Mouse (Mus musculus): Measurements from ENCODE around the gene Dnajb1. TPM values are rescaled to one million over a fixed set of nuclear protein-coding genes. Genes with fewer than 3 reads are reported as not detected.

Gene Dnajb1
- polyA plus RNA-seq, 1 experiment from 2014 or later, result 31.6 TPM

- no peak overlapping the region for H3K4me2 ChIP-seq (ENCODE audit: low read depth, low read length)
- WGBS (ENCODE audit: insufficient replicate concordance), result 85% methylated on average over 8 of the region's 8 CpGs
- no peak overlapping the region for H3K9ac ChIP-seq (replicated peaks)
- ATAC-seq, result no peak
- H3K27me3 ChIP-seq (ENCODE audit: insufficient read depth, low read length), result no peaks in the 10 kb centered on the region
- no peak overlapping the region for H3K27ac ChIP-seq (ENCODE audit: low read depth)
- H3K4me3 ChIP-seq (ENCODE audit: low read depth, low read length), result no peak overlapping the region
- DNase-seq, result no peak
- H3K9me3 ChIP-seq (ENCODE audit: low read length), result no peaks in the 10 kb centered on the region
- H3K36me3 ChIP-seq (replicated peaks; ENCODE audit: insufficient read depth, low read length), result no peaks in the 10 kb centered on the region
- peaks cover 23% of the 10 kb centered on the region for H3K4me1 ChIP-seq (ENCODE audit: insufficient read depth)
- TF ChIP-seq EP300 (IDR thresholded peaks at IDR 0.05; ENCODE audit: low read depth) (no peak), CTCF (IDR thresholded peaks at IDR 0.05; ENCODE audit: low read depth) (no peak)
These were observed 25.8 kb upstream of the Dnajb1 start for GRCm38 (mm10) chr8:83582226-83582625.

GRCm38 (mm10) chr8:83583236-83583635, 24.8 kb upstream of the Dnajb1 start:
- Histone ChIP-seq H3K36me3 (replicated peaks; ENCODE audit: insufficient read depth, low read length) (no peaks in the 10 kb centered on the region), H3K4me2 (ENCODE audit: low read depth, low read length) (no peak overlapping the region), H3K4me3 (ENCODE audit: low read depth, low read length) (no peak overlapping the region), H3K27ac (ENCODE audit: low read depth) (no peak overlapping the region), H3K4me1 (ENCODE audit: insufficient read depth) (peaks cover 25% of the 10 kb centered on the region), H3K27me3 (ENCODE audit: insufficient read depth, low read length) (no peaks in the 10 kb centered on the region), H3K9me3 (ENCODE audit: low read length) (no peaks in the 10 kb centered on the region), H3K9ac (replicated peaks) (no peak overlapping the region)
- WGBS (ENCODE audit: insufficient replicate concordance), result 87% methylated on average over 15 of the region's 15 CpGs
- no peak for DNase-seq
- TF ChIP-seq CTCF (IDR thresholded peaks at IDR 0.05; ENCODE audit: low read depth), result no peak
- no peak for TF ChIP-seq EP300 (IDR thresholded peaks at IDR 0.05; ENCODE audit: low read depth)
- ATAC-seq, result no peak

DNA sequence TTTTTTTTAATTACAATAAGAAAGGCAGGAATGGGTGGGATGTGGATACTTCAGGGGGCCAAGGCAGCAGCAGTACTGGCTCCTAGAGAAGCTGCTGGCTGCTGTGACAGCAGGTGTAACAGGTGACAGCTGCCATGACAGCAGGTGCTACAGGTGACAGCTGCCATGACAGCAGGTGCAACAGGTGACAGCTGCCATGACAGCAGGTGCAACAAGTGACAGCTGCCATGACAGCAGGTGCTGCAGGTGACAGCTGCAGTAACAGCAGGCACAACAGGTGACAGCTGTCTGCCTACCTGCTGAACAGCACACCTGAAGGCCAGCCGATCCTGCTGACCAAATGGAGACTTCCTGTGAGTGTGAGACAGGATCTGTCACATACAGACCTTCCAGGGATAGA, 23.2 kb upstream of the Dnajb1 start:
- no peak overlapping the region for H3K4me3 ChIP-seq (ENCODE audit: low read depth, low read length)
- no peaks in the 10 kb centered on the region for H3K9me3 ChIP-seq (ENCODE audit: low read length)
- H3K36me3 ChIP-seq (replicated peaks; ENCODE audit: insufficient read depth, low read length), result no peaks in the 10 kb centered on the region
- DNase-seq (no peak), ATAC-seq (peak; percentile 22)
- peaks cover 28% of the 10 kb centered on the region for H3K4me1 ChIP-seq (ENCODE audit: insufficient read depth)
- 82% methylated on average over 1 of the region's 1 CpGs for WGBS (ENCODE audit: insufficient replicate concordance)
- TF ChIP-seq CTCF (IDR thresholded peaks at IDR 0.05; ENCODE audit: low read depth), result no peak
- TF ChIP-seq EP300 (IDR thresholded peaks at IDR 0.05; ENCODE audit: low read depth), result no peak
- no peak overlapping the region for H3K9ac ChIP-seq (replicated peaks)
- peak overlapping the region; percentile 62 for H3K27ac ChIP-seq (ENCODE audit: low read depth)
- no peak overlapping the region for H3K4me2 ChIP-seq (ENCODE audit: low read depth, low read length)
- H3K27me3 ChIP-seq (ENCODE audit: insufficient read depth, low read length), result no peaks in the 10 kb centered on the region

DNA sequence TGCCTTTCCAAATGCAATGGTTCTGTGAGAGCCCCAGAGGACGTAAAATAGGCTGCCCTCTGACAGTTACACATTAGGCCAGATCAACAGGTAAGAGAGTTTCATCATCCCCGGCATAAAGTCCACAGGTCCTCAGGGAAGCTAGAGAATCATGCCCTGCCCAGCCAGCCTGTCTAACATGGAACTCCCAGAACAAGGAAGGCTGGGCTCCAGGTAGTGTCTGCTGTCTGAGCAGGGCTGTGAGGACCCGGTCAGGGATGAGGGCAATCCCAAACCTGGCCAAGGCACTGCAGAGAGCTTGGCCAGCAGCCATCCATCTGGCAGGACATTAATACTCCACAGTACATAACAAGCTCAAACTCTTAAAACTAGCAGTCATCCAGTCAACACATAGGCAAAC, 22.7 kb upstream of the Dnajb1 start:
- TF ChIP-seq CTCF (IDR thresholded peaks at IDR 0.05; ENCODE audit: low read depth) (no peak), EP300 (IDR thresholded peaks at IDR 0.05; ENCODE audit: low read depth) (no peak)
- Histone ChIP-seq H3K4me2 (ENCODE audit: low read depth, low read length) (no peak overlapping the region), H3K36me3 (replicated peaks; ENCODE audit: insufficient read depth, low read length) (no peaks in the 10 kb centered on the region), H3K9ac (replicated peaks) (no peak overlapping the region), H3K27ac (ENCODE audit: low read depth) (peak overlapping the region; percentile 62), H3K4me1 (ENCODE audit: insufficient read depth) (peaks cover 28% of the 10 kb centered on the region), H3K9me3 (ENCODE audit: low read length) (no peaks in the 10 kb centered on the region), H3K27me3 (ENCODE audit: insufficient read depth, low read length) (no peaks in the 10 kb centered on the region), H3K4me3 (ENCODE audit: low read depth, low read length) (no peak overlapping the region)
- WGBS (ENCODE audit: insufficient replicate concordance), result 56% methylated on average over 3 of the region's 3 CpGs
- peak; percentile 88 for ATAC-seq
- no peak for DNase-seq

DNA sequence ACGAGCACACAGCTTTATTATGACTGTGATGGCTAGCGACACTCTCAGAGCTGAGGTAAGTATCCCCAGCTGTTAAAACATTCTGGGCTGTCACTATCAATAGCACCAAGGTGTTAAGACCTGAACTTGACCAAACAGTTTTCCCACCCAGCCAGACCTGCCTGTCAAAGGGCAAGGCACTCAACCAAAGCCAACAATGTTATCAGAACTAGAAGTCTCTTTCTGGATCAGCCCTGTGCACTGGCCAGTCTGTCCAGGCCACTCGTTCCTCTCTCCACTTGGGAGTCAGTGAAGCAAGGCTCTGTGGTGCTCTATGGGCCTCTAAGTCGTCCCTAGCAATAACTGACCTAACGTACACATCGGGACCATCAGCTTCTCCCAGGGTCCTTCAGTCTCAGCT, 20.3 kb upstream of the Dnajb1 start:
- Histone ChIP-seq H3K4me3 (ENCODE audit: low read depth, low read length) (no peak overlapping the region), H3K4me2 (ENCODE audit: low read depth, low read length) (no peak overlapping the region), H3K4me1 (ENCODE audit: insufficient read depth) (peaks cover 34% of the 10 kb centered on the region), H3K27ac (ENCODE audit: low read depth) (no peak overlapping the region), H3K9me3 (ENCODE audit: low read length) (no peaks in the 10 kb centered on the region), H3K36me3 (replicated peaks; ENCODE audit: insufficient read depth, low read length) (0 out of 2 replicates have a peak, but pooled peaks cover 2% of the 10 kb centered on the region), H3K9ac (replicated peaks) (no peak overlapping the region), H3K27me3 (ENCODE audit: insufficient read depth, low read length) (no peaks in the 10 kb centered on the region)
- no peak for DNase-seq
- no peak for ATAC-seq
- 77% methylated on average over 6 of the region's 6 CpGs for WGBS (ENCODE audit: insufficient replicate concordance)
- no peak for TF ChIP-seq EP300 (IDR thresholded peaks at IDR 0.05; ENCODE audit: low read depth)
- TF ChIP-seq CTCF (IDR thresholded peaks at IDR 0.05; ENCODE audit: low read depth), result no peak

DNA sequence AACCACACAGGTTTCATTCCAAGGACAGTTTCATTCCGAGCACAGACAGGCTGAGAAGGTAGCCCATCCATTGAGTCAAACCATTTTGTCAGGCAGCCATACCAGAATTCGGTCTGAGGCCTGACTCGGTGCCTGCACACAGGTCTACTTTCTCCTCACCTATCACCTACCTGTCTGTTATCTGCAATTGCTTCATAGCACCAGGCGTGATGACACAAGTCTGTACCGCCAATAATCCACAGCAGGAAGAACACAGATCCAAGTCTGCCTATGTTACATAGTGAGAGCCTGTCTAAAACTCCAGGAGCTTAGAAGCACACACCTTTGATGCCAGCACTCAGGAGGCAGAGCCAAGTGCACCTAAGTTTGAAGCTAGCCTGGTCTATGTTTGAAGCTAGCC, 19.1 kb upstream of the Dnajb1 start:
- Histone ChIP-seq H3K9ac (replicated peaks) (no peak overlapping the region), H3K4me1 (ENCODE audit: insufficient read depth) (peaks cover 37% of the 10 kb centered on the region), H3K27me3 (ENCODE audit: insufficient read depth, low read length) (no peaks in the 10 kb centered on the region), H3K27ac (ENCODE audit: low read depth) (peak overlapping the region; percentile 49; the same call in 1 of the 2 replicates), H3K36me3 (replicated peaks; ENCODE audit: insufficient read depth, low read length) (0 out of 2 replicates have a peak, but pooled peaks cover 2% of the 10 kb centered on the region), H3K4me3 (ENCODE audit: low read depth, low read length) (no peak overlapping the region), H3K4me2 (ENCODE audit: low read depth, low read length) (no peak overlapping the region), H3K9me3 (ENCODE audit: low read length) (no peaks in the 10 kb centered on the region)
- no peak for DNase-seq
- WGBS (ENCODE audit: insufficient replicate concordance), result 80% methylated on average over 5 of the region's 5 CpGs
- ATAC-seq, result peak; percentile 55
- TF ChIP-seq EP300 (IDR thresholded peaks at IDR 0.05; ENCODE audit: low read depth) (no peak), CTCF (IDR thresholded peaks at IDR 0.05; ENCODE audit: low read depth) (no peak)
